Mouse (Mus musculus): ENCODE results near the gene 9130023H24Rik.

9130023H24Rik gene

DNA sequence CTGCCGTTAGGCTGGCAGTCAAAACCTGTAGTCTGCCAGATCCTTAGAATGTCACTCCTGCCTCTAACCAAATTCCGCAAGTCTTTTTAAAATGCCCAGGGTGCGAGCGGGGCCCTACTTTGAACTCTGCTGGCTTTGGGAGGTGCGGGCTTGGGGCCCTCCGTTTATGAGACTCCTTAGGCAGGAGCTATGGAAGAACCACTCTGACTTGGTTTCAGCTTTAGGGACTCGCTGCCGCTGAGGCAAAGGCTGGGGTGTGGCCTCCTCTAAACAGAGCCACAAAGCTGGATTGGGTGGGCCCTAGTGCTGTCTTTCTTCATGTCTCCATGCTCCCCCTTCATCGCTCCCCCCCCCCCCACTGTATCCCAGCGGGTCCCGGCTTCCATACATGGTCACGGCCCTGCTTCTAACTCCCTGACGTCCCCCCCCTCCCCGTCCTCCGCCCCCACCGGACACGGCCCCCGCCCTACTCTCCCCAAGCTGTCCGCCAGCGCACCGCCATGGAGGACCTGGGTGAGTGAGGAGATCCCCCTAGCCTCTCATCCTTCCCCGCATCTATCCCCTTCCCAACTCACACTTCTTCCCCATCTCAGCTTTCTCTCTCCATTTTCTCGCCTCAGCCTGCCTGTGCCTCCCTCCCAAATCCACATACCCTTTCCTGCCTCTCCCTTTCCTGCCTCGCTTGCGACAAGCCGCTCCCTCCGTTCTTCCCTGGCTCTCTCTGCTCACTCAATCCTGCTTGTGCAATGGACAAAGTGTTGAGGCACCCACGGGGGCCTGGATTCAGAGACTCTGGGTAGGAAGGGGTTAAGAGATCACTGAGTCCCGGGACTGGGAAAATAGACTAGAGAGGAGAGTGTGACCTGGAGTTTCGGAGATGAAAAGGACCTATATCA lies 8.9 kb upstream of the 9130023H24Rik start, which contains the start of gene Tgfb1i1:
Gene Tgfb1i1, plus strand, starts transcription at position 317 of the 896 bp plus-strand sequence.
- DNase-seq (ENCODE audit: low spot score in 2 of 2): peak; percentile 44 to 61

DNA sequence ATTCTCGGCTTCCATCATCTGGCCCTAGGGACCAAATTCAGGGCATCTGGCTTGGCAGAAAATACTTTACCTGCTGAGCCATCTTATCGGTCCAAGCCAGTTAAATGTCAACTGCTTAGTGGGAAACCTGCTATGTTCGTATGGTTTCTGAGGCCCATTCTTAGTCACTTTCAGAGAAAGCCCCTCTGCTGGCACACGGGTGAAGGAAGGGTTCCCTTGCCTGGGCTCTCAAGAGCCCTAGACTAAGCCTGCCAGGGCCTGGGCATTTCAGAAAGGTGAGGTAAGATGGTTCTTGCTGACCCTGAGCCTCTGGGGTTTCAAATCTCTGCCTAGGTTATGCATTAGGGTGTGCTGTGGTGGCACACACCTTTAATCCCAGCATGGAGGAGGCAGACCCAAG lies 7.7 kb upstream of the 9130023H24Rik start:
- DNase-seq (ENCODE audit: low spot score in 2 of 2): no peak

DNA sequence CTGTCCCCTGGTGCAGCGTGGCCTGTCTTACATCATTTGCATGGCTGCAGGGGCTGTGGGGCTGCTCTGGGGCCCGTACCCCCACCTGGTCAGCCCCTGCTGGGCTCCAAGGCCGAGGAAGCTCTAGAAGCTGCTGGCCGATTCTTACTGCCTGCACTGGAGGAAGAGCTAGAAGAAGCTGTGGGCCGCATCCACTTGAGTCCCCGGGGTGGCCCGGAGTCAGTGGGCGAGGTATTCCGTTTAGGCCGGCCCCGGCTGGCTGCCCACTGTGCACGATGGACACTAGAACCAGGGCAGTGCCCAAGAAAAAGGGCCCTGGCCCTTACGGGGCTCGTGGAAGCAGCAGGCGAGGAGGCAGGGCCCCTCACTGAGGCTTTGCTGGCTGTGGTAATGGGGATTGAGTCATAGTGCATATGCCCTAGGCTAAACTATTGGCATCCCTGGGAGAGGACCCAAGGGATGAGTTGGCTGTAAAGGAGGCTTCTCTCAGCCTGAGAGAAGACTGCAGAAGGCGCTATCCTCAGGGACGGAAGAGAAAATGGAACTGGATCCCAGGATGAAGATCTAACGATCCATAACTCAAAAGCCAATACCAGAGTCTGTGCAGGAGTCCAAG lies 6.7 kb upstream of the 9130023H24Rik start:
- DNase-seq (ENCODE audit: low spot score in 2 of 2): no peak

DNA sequence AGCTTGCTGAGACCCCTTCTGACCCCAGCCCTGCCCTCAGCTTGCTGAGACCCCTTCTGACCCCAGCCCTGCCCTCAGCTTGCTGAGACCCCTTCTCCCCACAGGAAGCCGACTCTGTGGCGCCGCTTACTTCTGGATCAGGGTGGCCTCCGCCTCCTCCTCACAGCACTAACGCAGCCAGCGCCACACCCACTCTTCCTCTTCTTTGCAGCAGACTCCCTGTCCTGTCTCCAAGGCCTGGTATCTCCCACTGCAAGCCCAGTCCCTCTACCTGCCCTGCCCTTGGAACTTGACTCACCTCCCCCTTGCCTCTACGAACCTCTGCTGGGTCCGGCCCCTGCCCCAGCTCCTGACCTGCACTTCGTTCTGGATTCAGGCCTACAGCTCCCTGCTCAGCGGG lies 6.1 kb upstream of the 9130023H24Rik start:
- no peak for DNase-seq (ENCODE audit: low spot score in 2 of 2)

DNA sequence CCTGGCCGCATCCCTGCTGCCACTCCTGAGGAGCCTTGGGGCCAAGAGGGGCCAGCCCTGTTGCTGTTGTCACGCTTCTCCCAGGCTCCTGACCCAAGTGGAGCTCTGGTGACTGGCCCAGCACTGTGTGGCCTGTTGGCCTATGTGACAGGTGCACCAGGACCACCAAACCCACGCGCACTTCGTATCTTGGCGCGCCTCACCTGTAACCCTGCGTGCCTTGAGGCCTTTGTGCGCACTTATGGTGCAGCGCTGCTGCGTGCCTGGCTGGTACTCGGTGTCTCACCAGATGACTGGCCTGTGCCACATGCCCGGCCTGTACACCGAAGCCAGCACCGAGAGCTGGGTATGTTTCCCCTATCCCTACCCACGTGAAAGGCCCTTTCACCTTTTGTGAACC lies 4.5 kb upstream of the 9130023H24Rik start:
- DNase-seq (ENCODE audit: low spot score in 2 of 2): no peak

DNA sequence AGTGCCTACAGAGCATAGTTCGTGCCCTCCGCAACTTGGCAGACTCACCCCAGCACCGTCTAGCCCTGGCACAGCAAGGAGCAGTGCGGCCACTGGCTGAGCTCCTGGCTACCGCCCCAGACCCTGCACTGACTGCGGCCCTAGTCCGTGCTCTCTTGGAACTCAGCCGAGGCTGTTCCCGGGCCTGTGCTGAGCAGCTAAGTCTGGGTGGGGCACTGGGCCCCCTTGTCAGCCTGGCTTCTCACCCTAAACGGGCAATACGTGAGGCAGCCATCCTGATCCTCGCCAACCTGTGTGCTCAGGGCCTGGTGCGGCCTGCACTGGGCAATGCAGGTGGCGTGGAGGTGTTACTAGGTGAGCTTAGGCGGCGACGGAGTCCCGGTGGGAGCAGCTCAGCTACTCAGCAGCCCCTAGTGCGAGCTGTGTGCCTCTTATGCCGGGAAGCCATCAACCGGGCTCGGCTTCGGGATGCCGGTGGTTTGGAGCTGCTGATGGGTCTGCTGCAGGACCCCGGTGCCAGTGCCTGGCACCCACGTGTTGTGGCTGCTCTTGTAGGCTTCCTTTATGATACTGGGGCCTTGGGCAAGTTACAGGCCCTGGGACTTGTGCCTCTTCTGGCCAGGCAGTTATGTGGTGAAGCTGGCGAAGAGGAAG lies 2.4 kb upstream of the 9130023H24Rik start:
- no peak for DNase-seq (ENCODE audit: low spot score in 2 of 2)

DNA sequence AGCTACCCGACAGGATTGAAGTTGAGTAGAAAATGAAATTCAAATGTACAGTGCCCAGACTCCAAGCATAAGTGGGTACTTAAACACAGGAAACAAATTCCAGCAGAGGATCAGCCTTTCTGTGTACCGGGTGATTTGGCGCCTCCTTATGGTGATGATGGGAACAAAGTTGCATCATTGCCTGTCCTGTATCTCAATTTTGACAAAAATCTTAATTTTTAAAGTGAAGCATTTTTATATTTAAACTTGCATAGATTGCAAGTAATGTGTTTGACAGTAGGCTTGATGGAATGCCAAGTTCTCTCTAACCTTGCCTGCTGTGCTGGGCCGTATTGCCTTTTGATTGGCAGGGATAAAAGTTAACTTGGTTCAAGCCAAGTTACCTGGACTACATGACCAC lies 1.2 kb upstream of the 9130023H24Rik start:
- DNase-seq (ENCODE audit: low spot score in 2 of 2): no peak

DNA sequence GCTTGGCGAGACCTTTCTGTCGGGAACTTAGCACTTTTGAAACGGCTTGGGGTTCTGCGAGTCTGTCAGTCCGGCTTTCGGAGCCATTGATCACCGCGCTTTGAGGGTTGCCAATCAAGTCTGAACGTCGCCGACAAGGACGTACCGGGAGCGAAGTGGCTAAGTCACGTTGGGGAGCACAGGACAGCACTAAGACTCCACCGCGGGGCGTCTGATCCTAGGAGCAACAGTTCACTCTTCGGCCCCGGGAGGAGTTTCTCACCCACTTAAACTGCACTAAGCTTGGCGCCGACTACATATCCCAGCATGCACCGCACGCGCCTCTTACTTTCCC lies 271 bp downstream of the 9130023H24Rik start:
- no peak for DNase-seq (ENCODE audit: low spot score in 2 of 2)

DNA sequence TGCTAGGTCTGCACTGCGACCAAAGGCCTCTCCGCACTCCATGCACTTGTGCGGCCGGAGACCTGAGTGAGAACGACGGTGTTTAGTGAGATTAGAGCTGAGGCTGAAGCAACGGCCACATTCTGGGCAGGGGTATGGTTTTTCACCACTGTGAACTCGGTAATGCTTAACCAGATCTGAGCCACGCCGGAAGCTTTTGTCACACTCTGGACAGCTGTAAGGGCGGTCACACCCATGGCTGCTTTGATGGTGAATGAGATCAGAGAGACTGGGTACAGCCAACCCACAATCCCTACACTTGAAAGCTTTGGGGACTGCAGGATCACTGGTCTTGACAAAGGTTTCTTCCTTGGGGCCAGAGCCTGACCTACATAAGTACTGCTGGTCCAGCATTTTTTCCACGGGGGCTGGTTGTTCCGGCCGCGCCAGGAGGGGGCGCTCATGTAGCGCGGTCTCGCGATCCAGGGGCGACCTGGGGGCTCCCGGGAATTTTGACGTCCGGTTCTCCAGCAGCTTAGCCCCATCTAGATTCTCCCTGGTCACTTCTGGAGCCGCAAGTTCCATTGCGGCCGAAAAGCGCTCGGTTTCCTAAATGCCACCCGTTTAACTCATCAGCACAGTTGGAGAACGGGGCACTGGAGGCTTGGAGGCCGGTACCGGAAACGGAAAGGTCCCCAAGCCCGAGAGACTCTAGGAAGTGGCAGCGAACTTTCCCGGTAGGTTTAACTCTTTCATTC lies 807 bp downstream of the 9130023H24Rik start, which contains the start of gene Armc5:
Gene Armc5, plus strand, starts transcription at position 487 of the 737 bp plus-strand sequence.
- peak; percentile 75 to 80 for DNase-seq (ENCODE audit: low spot score in 2 of 2)

DNA sequence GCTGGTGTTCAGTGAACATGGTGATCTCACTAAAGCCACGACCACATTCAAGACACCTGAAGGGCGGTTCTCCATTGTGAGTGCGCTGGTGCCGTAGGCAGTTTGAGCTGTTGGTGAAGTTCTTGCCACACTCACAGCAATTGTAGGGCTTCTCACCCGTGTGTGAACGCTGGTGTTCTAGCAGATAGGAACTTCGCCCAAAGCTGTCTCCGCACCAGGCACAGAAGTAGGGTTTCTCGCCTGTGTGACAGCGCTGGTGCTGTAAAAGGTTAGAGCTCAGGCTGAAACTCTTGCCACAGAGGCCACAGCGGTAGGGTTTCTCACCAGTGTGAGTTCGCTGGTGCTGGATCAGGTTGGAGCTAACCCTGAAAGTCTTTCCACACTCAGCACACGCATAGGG lies 1.4 kb downstream of the 9130023H24Rik start:
- no peak for DNase-seq (ENCODE audit: low spot score in 2 of 2)

DNA sequence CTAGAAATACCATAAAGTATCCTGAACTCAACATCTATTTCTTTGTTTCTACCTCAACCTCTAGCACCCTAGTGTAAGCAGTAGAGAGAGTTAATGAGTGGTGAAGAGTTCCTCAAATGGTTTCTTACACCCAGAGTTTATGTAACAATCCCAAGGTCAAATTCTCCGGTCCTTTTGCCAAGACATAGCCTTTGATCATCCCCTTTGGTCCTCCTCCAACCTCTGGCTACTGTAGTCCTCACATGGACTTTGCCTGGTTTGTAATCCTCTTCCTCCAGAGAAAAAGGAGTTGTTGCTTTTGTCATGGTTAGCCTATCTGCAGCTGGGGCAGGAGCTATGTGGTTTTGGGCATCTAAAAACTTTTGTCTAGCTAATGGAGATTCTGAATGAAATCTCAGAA lies 2.4 kb downstream of the 9130023H24Rik start:
- no peak for DNase-seq (ENCODE audit: low spot score in 2 of 2)

DNA sequence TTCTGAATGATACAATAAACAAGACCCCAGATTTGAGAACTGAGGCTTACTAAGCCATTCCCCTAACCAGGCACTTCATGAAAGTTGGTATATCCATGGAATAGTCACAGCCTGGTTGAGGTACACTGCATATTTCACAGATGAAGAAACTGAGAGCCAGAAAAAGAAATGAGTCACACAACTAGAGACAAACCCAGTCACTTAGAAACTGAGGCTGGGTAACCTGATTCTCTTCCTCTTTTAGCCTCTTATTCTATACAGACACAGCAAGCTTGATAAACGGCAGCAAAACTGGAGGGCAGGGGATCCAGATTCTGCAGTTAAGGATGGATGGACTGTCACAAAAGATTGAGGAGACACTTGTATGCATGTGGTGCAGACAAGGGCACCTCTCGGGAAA lies 3.0 kb downstream of the 9130023H24Rik start:
- DNase-seq (ENCODE audit: low spot score in 2 of 2): no peak

DNA sequence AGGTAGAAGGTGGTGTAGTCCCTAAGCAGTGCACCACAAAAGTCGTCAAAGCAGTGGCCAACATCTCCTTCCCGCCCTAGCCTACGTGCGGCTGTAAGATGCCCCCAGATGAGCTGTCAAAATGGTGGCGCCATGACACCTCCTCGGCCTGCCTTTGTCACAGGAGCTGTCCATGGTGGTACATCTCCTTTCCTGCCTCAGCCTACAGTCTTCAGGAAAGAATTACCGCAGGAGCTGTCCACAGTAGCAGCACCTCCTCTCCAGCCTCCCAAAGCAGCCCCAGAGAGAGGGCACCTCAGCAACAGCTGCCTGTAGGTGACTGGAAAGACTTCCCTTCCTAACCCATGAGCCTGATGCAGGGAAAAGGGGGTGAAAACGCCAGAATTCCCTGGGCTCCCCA lies 6.1 kb downstream of the 9130023H24Rik start:
- DNase-seq (ENCODE audit: low spot score in 2 of 2): no peak

DNA sequence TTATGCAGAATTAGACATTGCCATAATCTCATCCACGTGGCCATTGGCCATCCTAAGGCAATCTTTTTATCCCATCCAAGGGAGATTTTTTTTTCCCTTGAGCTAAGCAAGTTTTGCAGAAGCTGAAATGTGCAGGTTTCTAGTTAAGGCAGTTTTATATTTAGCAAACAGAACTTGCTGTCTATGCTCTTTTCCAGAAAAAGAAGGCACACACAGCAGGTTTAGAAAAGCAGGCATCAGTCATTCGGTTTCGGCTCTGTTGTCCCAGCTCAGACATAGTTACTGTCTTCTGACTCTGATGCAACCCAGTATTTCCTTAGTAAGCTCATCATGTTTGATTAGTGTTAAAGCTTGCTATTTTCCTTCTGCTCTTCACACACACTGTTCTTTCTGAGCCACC lies 16.9 kb downstream of the 9130023H24Rik start:
- no peak for DNase-seq (ENCODE audit: low spot score in 2 of 2)

DNA sequence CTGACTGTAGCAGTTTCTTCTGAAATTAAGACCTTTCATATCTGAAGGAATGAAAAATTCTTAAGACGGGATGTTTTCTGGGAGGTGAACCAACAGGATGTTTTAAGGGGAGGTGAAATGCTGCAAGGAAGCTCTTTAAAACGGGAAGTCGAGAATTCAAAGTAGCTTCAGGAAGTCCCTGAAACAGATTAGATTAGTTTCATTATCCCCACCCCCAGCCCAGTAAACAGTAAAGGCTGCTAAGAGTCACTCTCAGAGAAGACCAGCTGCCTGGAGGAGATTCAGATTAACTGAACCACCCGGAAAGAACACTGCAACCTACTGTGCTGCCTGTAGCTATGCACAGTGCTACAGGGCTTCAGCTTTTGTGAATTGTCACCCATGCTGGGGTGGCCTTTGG lies 17.9 kb downstream of the 9130023H24Rik start:
- no peak for DNase-seq (ENCODE audit: low spot score in 2 of 2)

DNA sequence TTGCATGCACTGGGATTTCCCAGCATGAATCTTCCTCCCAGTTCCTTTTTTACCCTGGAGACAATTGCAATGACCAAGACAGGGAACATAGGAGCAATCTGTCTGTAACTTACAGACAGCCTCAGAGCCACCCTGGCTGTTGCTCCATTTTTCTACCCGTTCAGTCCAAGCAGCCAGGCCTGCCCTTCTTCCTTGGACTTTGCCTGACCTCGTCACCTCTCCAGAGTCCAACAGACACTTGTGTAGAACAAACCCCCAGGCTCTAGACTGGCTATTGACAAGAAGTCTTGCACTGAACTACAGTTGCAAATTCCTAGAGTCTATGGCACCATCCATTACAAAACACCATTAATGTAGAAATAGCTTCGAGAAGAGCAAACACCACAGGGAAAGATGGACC lies 28.0 kb downstream of the 9130023H24Rik start:
- no peak for DNase-seq (ENCODE audit: low spot score in 2 of 2)

DNA sequence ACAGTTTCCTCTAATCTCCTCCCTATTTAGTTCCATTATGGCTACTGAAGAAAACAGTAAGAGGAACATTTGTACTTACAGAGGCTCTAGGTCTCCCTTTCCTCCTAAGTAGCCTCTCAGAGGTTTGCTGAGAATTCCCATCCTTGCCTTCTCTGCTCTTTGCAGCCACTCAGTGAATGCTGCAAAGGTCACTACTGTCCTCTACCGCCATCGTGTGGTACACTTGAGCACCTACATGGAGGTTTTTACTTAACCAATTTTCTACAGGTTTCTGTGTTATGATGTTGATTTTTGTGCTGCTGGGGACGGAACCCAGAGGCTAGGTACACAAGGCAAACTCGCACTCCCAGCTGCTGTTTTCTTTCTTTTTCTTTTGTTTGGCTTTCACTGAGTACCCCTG lies 29.6 kb downstream of the 9130023H24Rik start:
- peak in 1 of 2 experiments; percentile 52 for DNase-seq (ENCODE audit: low spot score in 2 of 2)

DNA sequence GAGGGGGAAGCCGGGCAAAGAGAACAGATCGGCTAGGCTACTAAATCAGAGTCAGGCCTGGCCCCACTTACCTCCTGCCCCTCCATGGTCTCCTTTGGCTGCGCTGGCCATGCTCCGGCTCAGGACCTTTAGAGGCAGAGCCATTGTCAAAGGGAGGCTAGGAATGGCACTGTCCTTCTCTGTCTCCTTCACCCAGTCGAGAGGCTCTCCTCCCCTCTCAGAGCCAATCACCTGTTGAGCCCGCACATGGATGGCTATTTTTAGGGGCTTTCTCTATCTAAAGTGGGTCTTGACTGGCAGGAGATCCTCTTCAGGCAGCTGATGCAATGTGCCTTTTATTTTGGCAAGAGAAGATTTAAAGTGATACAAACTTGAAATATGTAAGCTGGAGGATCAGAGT lies 31.7 kb downstream of the 9130023H24Rik start, which contains the start of gene Cox6a2:
Gene Cox6a2, minus strand, starts transcription at position 236 of the 400 bp plus-strand sequence.
- no peak for DNase-seq (ENCODE audit: low spot score in 2 of 2)

DNA sequence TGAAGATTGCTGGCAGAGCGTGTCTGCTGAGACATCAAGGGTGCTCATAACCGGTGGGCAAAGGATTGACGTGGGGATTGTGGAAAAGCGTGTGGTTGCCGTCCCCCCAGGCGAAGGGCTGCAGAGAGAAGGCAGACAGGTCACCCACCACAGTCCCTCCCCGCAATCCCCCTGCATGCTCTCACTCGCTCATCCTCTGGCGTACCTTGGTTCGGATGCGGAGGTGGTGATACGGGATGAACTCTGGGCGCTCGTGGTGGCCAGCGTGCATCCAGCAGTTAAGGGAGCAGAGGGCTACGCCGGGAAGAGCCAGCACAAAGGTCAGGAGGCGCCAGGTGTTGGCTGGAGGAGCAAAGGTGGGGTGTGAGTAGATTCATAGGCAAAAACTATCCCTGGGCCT lies 32.1 kb downstream of the 9130023H24Rik start:
- no peak for DNase-seq (ENCODE audit: low spot score in 2 of 2)

DNA sequence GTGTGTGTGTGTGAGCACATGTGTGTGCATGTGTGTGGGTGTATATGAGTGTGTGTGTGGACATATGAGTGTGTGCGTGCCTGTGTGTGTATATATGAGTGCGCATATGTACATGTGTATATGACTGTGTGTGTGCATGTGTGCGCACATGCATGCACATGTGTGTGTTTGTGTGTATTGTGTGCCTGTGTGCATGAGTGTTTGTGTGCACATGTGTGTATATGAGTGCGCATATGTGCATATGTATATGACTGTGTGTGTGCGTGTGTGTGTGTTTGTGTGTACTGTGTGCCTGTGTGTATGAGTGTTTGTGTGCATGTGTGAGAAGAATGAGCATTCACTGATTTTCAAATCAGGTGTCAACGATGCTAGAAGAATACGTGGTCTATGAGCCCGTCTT lies 33.7 kb downstream of the 9130023H24Rik start:
- no peak for DNase-seq (ENCODE audit: low spot score in 2 of 2)

DNA sequence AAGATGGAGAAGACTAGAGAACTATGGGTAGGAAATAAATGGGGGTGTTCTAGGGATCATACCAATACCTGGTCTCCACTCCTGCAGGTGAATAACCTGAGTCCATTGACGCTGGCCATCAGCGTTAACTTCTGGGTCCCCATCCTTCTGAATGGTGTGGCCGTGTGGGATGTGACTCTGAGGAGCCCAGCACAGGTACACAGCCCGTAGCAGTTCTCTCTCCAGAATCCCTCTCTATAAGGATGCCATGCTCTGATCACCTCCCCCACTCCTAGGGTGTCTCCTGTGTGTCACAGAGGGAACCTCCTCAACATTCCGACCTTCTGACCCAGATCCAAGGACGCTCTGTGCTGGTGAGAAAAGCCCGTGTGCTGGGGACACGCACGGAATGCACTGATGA lies 34.8 kb downstream of the 9130023H24Rik start:
- no peak for DNase-seq (ENCODE audit: low spot score in 2 of 2)

DNA sequence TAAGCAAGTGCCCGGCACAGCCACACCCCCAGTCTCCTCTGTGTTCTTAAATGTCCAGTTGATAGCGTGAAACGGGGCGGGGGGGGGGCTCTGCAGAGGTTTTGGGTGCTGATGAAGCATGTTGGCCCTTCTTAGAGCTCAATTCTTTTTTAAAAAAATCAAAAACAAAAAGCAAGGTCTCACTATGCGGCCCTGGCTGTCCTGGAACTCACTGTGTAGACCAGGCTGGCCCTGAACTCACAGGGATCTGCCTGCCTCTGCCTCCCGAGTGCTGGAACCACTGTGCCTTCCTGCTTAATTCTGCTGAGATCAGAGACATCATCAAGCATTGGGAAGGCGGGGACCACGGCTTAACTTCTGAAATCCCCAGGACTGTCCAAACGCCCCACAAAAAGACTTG lies 36.2 kb downstream of the 9130023H24Rik start:
- DNase-seq (ENCODE audit: low spot score in 2 of 2): no peak

All from frontal cortex, postnatal 10 days (tissue).